Mouse (Mus musculus) forebrain, embryonic 13.5 days (tissue): Measurements from ENCODE around the gene Olfr1348. TPM values are rescaled to one million over a fixed set of nuclear protein-coding genes. Genes with fewer than 3 reads are reported as not detected.

Experiments
- polyA plus RNA-seq: library from polyadenylated mRNA; unstranded; fragments of >200 nt; fragmentation: Nextera tagmentation; extraction: Ambion mirVana; gene quantifications from 2 replicates; pipeline ENCODE4 v1.2.1, GENCODE M21; 2015

The Olfr1348 gene
- polyA plus RNA-seq, 1 experiment from 2014 or later, result not detected

Other genes starting within 250 kb of the Olfr1348 start
- 14.8 and 16.5 TPM in 2 replicates for gene Zfp667, start 222.2 kb downstream of the Olfr1348 start, polyA plus RNA-seq
- gene Zfp583, start 177.5 kb downstream of the Olfr1348 start, polyA plus RNA-seq, result 9.2 and 9.9 TPM in 2 replicates
- gene Gm3854, start 165.0 kb downstream of the Olfr1348 start, polyA plus RNA-seq, result 4.1 and 4.9 TPM in 2 replicates
- gene Zfp78, start 145.5 kb downstream of the Olfr1348 start, polyA plus RNA-seq, result 3.3 TPM in 2 replicates
- gene Zfp28, start 125.5 kb downstream of the Olfr1348 start, polyA plus RNA-seq, result 12.4 and 13.7 TPM in 2 replicates
- 1.4 and 1.6 TPM in 2 replicates for gene Smim17, start 110.0 kb downstream of the Olfr1348 start, polyA plus RNA-seq
- 0.05 TPM in 1 of 2 replicates, not detected in the other for gene Gm20715, start 98.5 kb downstream of the Olfr1348 start, polyA plus RNA-seq
- 0.09 TPM in 1 of 2 replicates, not detected in the other for gene Olfr1344, start 70.1 kb downstream of the Olfr1348 start, polyA plus RNA-seq
- not detected in 2 replicates for gene Olfr1336, start 52.6 kb downstream of the Olfr1348 start, polyA plus RNA-seq
- not detected in 2 replicates for gene Olfr1346, start 41.6 kb downstream of the Olfr1348 start, polyA plus RNA-seq
- gene Olfr5, start 21.8 kb downstream of the Olfr1348 start, polyA plus RNA-seq, result not detected in 2 replicates
- gene Olfr1347, start 9.0 kb downstream of the Olfr1348 start, polyA plus RNA-seq, result not detected in 2 replicates
- gene Olfr1349, start 14.2 kb upstream of the Olfr1348 start, polyA plus RNA-seq, result not detected in 2 replicates
- gene Olfr1350, start 56.1 kb upstream of the Olfr1348 start, polyA plus RNA-seq, result not detected in 2 replicates
- gene Zim1, start 187.7 kb upstream of the Olfr1348 start, polyA plus RNA-seq, result 0.84 and 1.3 TPM in 2 replicates
- gene Peg3, start 221.7 kb upstream of the Olfr1348 start, polyA plus RNA-seq, result 58.7 and 69.5 TPM in 2 replicates
- 21.8 and 23.2 TPM in 2 replicates for gene Usp29, start 221.8 kb upstream of the Olfr1348 start, polyA plus RNA-seq